Mouse (Mus musculus) gastrocnemius, postnatal 4 days (tissue): ENCODE measurements around the gene Ndfip2. TPM values are rescaled to one million over a fixed set of nuclear protein-coding genes. Genes with fewer than 3 reads are reported as not detected.

Source experiments
- DNase-seq, 2 experiments: peaks; one replicate each; pipeline ENCODE4 v3.0.0; 2021 to 2022; ENCODE audit warnings: low spot score in 2 of 2, mixed read lengths in 2 of 2
- total RNA-seq, 2 experiments: library from RNA; stranded (reverse); gene quantifications; 2 replicates each; pipeline ENCODE4 v1.2.3; 2021

The Ndfip2 gene
- total RNA-seq, 2 experiments from 2014 or later: 25.0 to 27.2 TPM

- no peak for DNase-seq
Measured at GRCm38 (mm10) chr14:105277277-105277676, 18.9 kb downstream of the Ndfip2 start.

GRCm38 (mm10) chr14:105284062-105284461 is 25.7 kb downstream of the Ndfip2 start:
- DNase-seq: no peak

GRCm38 (mm10) chr14:105287557-105287956 is 29.2 kb downstream of the Ndfip2 start:
- DNase-seq: no peak

- no peak for DNase-seq
Measured at GRCm38 (mm10) chr14:105287972-105288371, 29.6 kb downstream of the Ndfip2 start.

GRCm38 (mm10) chr14:105288529-105288928 is 30.2 kb downstream of the Ndfip2 start:
- DNase-seq: no peak

GRCm38 (mm10) chr14:105292139-105292538 is 33.8 kb downstream of the Ndfip2 start:
- DNase-seq: no peak

GRCm38 (mm10) chr14:105293777-105294176 is 35.4 kb downstream of the Ndfip2 start:
- DNase-seq: no peak

GRCm38 (mm10) chr14:105295820-105296582 is 37.6 kb downstream of the Ndfip2 start:
- DNase-seq: no peak

GRCm38 (mm10) chr14:105299744-105300255 is 41.4 kb downstream of the Ndfip2 start:
- no peak for DNase-seq

GRCm38 (mm10) chr14:105300551-105300950 is 42.2 kb downstream of the Ndfip2 start:
- no peak for DNase-seq

- DNase-seq: no peak
Measured at GRCm38 (mm10) chr14:105302708-105303107, 44.3 kb downstream of the Ndfip2 start.

- DNase-seq: no peak
Measured at GRCm38 (mm10) chr14:105307716-105308115, 49.3 kb downstream of the Ndfip2 start.

GRCm38 (mm10) chr14:105312366-105312765 is 54.0 kb downstream of the Ndfip2 start:
- DNase-seq: no peak

GRCm38 (mm10) chr14:105312944-105313343 is 54.6 kb downstream of the Ndfip2 start:
- no peak for DNase-seq

GRCm38 (mm10) chr14:105313877-105314276 is 55.5 kb downstream of the Ndfip2 start:
- DNase-seq: no peak

- DNase-seq: no peak
Measured at GRCm38 (mm10) chr14:105321712-105322111, 63.3 kb downstream of the Ndfip2 start.

- no peak for DNase-seq
Measured at GRCm38 (mm10) chr14:105322829-105323228, 64.5 kb downstream of the Ndfip2 start.

- DNase-seq: no peak
Measured at GRCm38 (mm10) chr14:105323448-105323847, 65.1 kb downstream of the Ndfip2 start.

- peak; percentile 47 to 78 for DNase-seq
Measured at GRCm38 (mm10) chr14:105328397-105329302, 70.3 kb downstream of the Ndfip2 start.

GRCm38 (mm10) chr14:105333475-105334094 is 75.2 kb downstream of the Ndfip2 start:
- DNase-seq: no peak

- no peak for DNase-seq
Measured at GRCm38 (mm10) chr14:105341765-105342164, 83.4 kb downstream of the Ndfip2 start.
